27 mouse cellular contexts compared by ENCODE assay signal in the genomic region with DNA sequence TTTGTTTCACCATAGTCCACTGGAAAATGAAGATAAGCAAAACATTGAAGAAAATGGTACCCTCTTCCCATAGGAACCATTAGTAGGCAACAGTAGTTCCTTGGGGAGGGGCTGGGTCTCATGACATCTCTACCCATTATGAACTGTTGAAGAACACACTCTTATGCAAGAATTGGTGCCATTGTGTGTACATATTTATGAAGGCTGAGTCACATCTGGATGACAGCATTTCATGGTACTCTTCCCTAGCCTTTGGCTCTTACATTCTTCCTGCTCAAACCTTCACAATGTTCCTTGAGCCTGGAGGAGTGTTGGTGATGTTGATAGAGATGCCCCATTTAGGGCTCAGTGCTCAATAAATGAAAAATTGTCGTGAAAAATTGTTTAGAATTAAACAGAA. TPM values are rescaled to one million over a fixed set of nuclear protein-coding genes. Genes with fewer than 3 reads are reported as not detected.
DNase-seq lines count a peak whose midpoint lies in the region; ATAC-seq and TF ChIP-seq lines count a peak whose summit lies in the region.
"Had no signal": no experiment of that assay in that cellular context is flagged by ENCODE, and none has a peak within 500 bp of the region (broad histone marks: within the 10 kb centered on the region; RNA-seq: fewer than 3 reads in every experiment).

No protein-coding gene starts in this region.

- 0 out of 2 replicates have a peak, but pooled peaks have one; percentile 10 for TF ChIP-seq EP300 in lung, postnatal 0 days (IDR thresholded peaks at IDR 0.05)

- H3K27ac ChIP-seq in lung, postnatal 0 days (ENCODE audit: low read length) = no peak overlapping the region
- no peak overlapping the region for H3K27ac ChIP-seq in forebrain, embryonic 15.5 days (replicated peaks)
- H3K27ac ChIP-seq: embryonic facial prominence, embryonic 12.5 days; heart, embryonic 15.5 days; hindbrain, embryonic 10.5 days; hindbrain, embryonic 14.5 days had no signal

- no peak for TF ChIP-seq CTCF in lung, postnatal 0 days (IDR thresholded peaks at IDR 0.05)

- DNase-seq in lung, postnatal 0 days (ENCODE audit: low spot score) = peak; percentile 27
- DNase-seq in lung, postnatal 4 days = no peak
- DNase-seq in adipocyte (ENCODE audit: low spot score) = peak; percentile 62
- no peak for DNase-seq in ovary, adult 18-20 months (ENCODE audit: low spot score)
- DNase-seq: adrenal gland, adult 2 months; adrenal gland, postnatal 25 days; cerebellum, adult 11 months; cerebellum, adult 8-10 months; cerebellum, postnatal 14 days; forebrain, postnatal 0 days; gastrocnemius, postnatal 36 days; heart, postnatal 14 days had no signal

- no peaks in the 10 kb centered on the region for H3K9me3 ChIP-seq in lung, postnatal 0 days (ENCODE audit: low read length)
- H3K9me3 ChIP-seq in forebrain, embryonic 15.5 days = no peaks in the 10 kb centered on the region
- H3K9me3 ChIP-seq: embryonic facial prominence, embryonic 12.5 days; heart, embryonic 15.5 days; hindbrain, embryonic 10.5 days; intestine, embryonic 15.5 days had no signal

- ATAC-seq in lung, postnatal 0 days = no peak
- peak; percentile 22 for ATAC-seq in granulocyte monocyte progenitor cell, adult 5-6 weeks (replicated peaks; ENCODE audit: poor library complexity, severe bottlenecking)
- no peak for ATAC-seq in forebrain, embryonic 15.5 days (replicated peaks)
- ATAC-seq: activated CD4-positive, CD25-positive, alpha-beta regulatory T cell, adult 4 months; forebrain, postnatal 0 days; intestine, embryonic 15.5 days; Patski had no signal

- H3K4me1 ChIP-seq in lung, postnatal 0 days (ENCODE audit: insufficient read depth, low read depth, low read length) = no peaks in the 10 kb centered on the region
- H3K4me1 ChIP-seq in forebrain, embryonic 15.5 days = no peaks in the 10 kb centered on the region
- H3K4me1 ChIP-seq: embryonic facial prominence, embryonic 12.5 days; hindbrain, embryonic 10.5 days had no signal

- no peak overlapping the region for H3K9ac ChIP-seq in lung, postnatal 0 days (replicated peaks; ENCODE audit: low read depth)
- no peak overlapping the region for H3K9ac ChIP-seq in forebrain, embryonic 15.5 days (replicated peaks)
- H3K9ac ChIP-seq: embryonic facial prominence, embryonic 12.5 days; forebrain, postnatal 0 days; heart, embryonic 15.5 days; hindbrain, embryonic 14.5 days; intestine, embryonic 15.5 days had no signal

- no peak overlapping the region for H3K4me2 ChIP-seq in lung, postnatal 0 days (replicated peaks; ENCODE audit: low read depth, low read length)
- no peak overlapping the region for H3K4me2 ChIP-seq in forebrain, embryonic 15.5 days (replicated peaks)
- H3K4me2 ChIP-seq: embryonic facial prominence, embryonic 12.5 days; heart, embryonic 11.5 days; heart, embryonic 15.5 days; hindbrain, embryonic 14.5 days; intestine, embryonic 15.5 days had no signal

- no peak overlapping the region for H3K4me3 ChIP-seq in lung, postnatal 0 days (ENCODE audit: low read depth, low read length)
- no peak overlapping the region for H3K4me3 ChIP-seq in forebrain, embryonic 15.5 days
- H3K4me3 ChIP-seq: embryonic facial prominence, embryonic 12.5 days; heart, embryonic 15.5 days; hindbrain, embryonic 10.5 days; intestine, embryonic 15.5 days had no signal

- no peaks in the 10 kb centered on the region for H3K36me3 ChIP-seq in lung, postnatal 0 days (ENCODE audit: insufficient read depth, low read length)
- H3K36me3 ChIP-seq in forebrain, embryonic 15.5 days = no peaks in the 10 kb centered on the region
- H3K36me3 ChIP-seq: embryonic facial prominence, embryonic 12.5 days; heart, embryonic 15.5 days; hindbrain, embryonic 10.5 days; intestine, embryonic 15.5 days had no signal

- 43% methylated on average over 1 of the region's 1 CpGs for WGBS in lung, postnatal 0 days
- 46% methylated on average over 1 of the region's 1 CpGs for WGBS in forebrain, embryonic 15.5 days

- no peaks in the 10 kb centered on the region for H3K27me3 ChIP-seq in lung, postnatal 0 days (replicated peaks; ENCODE audit: insufficient read depth, low read length)
- no peaks in the 10 kb centered on the region for H3K27me3 ChIP-seq in forebrain, embryonic 15.5 days
- H3K27me3 ChIP-seq: CH12.LX; embryonic facial prominence, embryonic 12.5 days; heart, embryonic 15.5 days; intestine, embryonic 15.5 days had no signal

RNA-seq across cellular contexts. Expression of a gene that starts 11.9 kb away (rescaled TPM):
- polyA plus RNA-seq in lung, postnatal 0 days (2015; fragmentation: Nextera tagmentation; extraction: Ambion mirVana) = not detected in 2 replicates
- total RNA-seq in granulocyte monocyte progenitor cell, adult 5-6 weeks (2014; fragmentation: Nextera tagmentation) = not detected in 2 replicates
- total RNA-seq in granulocyte monocyte progenitor cell, adult 5-6 weeks (2017) = not detected in 2 replicates
- not detected in 2 replicates for polyA plus RNA-seq in forebrain, embryonic 15.5 days (2015; fragmentation: Nextera tagmentation; extraction: Ambion mirVana)
- total RNA-seq: adrenal gland, adult 2 months; adrenal gland, postnatal 25 days; CH12.LX; forebrain, postnatal 0 days; gastrocnemius, adult 18-20 months; gastrocnemius, postnatal 36 days; heart, adult 18-20 months; heart, postnatal 14 days had no signal
- polyA plus RNA-seq: adrenal gland, adult 2 months; cortical plate, adult 2 months; embryonic facial prominence, embryonic 12.5 days; forebrain, embryonic 11.5 days; forebrain, postnatal 0 days; heart, embryonic 11.5 days; heart, embryonic 15.5 days; hindbrain, embryonic 10.5 days; hindbrain, embryonic 14.5 days; intestine, embryonic 15.5 days; Patski had no signal

RNA-seq across cellular contexts. Expression of a gene that starts 21.0 kb away (rescaled TPM):
- 5.5 and 6.3 TPM in 2 replicates for polyA plus RNA-seq in lung, postnatal 0 days (2015; fragmentation: Nextera tagmentation; extraction: Ambion mirVana)
- total RNA-seq in granulocyte monocyte progenitor cell, adult 5-6 weeks (2014; fragmentation: Nextera tagmentation) = 62.2 and 69.2 TPM in 2 replicates
- total RNA-seq in granulocyte monocyte progenitor cell, adult 5-6 weeks (2017) = 53.0 and 54.8 TPM in 2 replicates
- polyA plus RNA-seq in forebrain, embryonic 15.5 days (2015; fragmentation: Nextera tagmentation; extraction: Ambion mirVana) = 0.55 and 0.56 TPM in 2 replicates

RNA-seq across cellular contexts. Expression of a gene that starts 22.3 kb away (rescaled TPM):
- polyA plus RNA-seq in lung, postnatal 0 days (2015; fragmentation: Nextera tagmentation; extraction: Ambion mirVana) = not detected in 2 replicates
- total RNA-seq in granulocyte monocyte progenitor cell, adult 5-6 weeks (2014; fragmentation: Nextera tagmentation) = not detected in 2 replicates
- total RNA-seq in granulocyte monocyte progenitor cell, adult 5-6 weeks (2017) = not detected in 2 replicates
- not detected in 2 replicates for polyA plus RNA-seq in forebrain, embryonic 15.5 days (2015; fragmentation: Nextera tagmentation; extraction: Ambion mirVana)
- total RNA-seq: adrenal gland, adult 2 months; adrenal gland, postnatal 25 days; CH12.LX; forebrain, postnatal 0 days; gastrocnemius, adult 18-20 months; gastrocnemius, postnatal 36 days; heart, adult 18-20 months; heart, postnatal 14 days had no signal
- polyA plus RNA-seq: activated CD4-positive, CD25-positive, alpha-beta regulatory T cell, adult 4 months; adrenal gland, adult 2 months; cortical plate, adult 2 months; embryonic facial prominence, embryonic 12.5 days; forebrain, embryonic 11.5 days; forebrain, postnatal 0 days; heart, embryonic 11.5 days; heart, embryonic 15.5 days; hindbrain, embryonic 10.5 days; hindbrain, embryonic 14.5 days; intestine, embryonic 15.5 days; Patski had no signal

RNA-seq across cellular contexts. Expression of a gene that starts 52.5 kb away (rescaled TPM):
- polyA plus RNA-seq in lung, postnatal 0 days (2015; fragmentation: Nextera tagmentation; extraction: Ambion mirVana) = not detected in 2 replicates
- total RNA-seq in granulocyte monocyte progenitor cell, adult 5-6 weeks (2014; fragmentation: Nextera tagmentation) = not detected in 2 replicates
- not detected in 2 replicates for total RNA-seq in granulocyte monocyte progenitor cell, adult 5-6 weeks (2017)
- not detected in 2 replicates for polyA plus RNA-seq in forebrain, embryonic 15.5 days (2015; fragmentation: Nextera tagmentation; extraction: Ambion mirVana)
- total RNA-seq: adrenal gland, adult 2 months; adrenal gland, postnatal 25 days; CH12.LX; forebrain, postnatal 0 days; gastrocnemius, adult 18-20 months; gastrocnemius, postnatal 36 days; heart, adult 18-20 months; heart, postnatal 14 days had no signal
- polyA plus RNA-seq: activated CD4-positive, CD25-positive, alpha-beta regulatory T cell, adult 4 months; adrenal gland, adult 2 months; cortical plate, adult 2 months; embryonic facial prominence, embryonic 12.5 days; forebrain, embryonic 11.5 days; forebrain, postnatal 0 days; heart, embryonic 11.5 days; heart, embryonic 15.5 days; hindbrain, embryonic 10.5 days; hindbrain, embryonic 14.5 days; intestine, embryonic 15.5 days; Patski had no signal

Comparison
In these comparisons a context has a peak if more than half of its experiments do, and no peak if none do; other contexts are left out.
1. DNase-seq: peak in lung, postnatal 0 days (single experiment) and adipocyte (single experiment); none in lung, postnatal 4 days (0 of 2) and ovary, adult 18-20 months (single experiment).